Mouse (Mus musculus) MEL (cell line): ENCODE measurements at regions not wholly inside any gene's neighbourhood (a gene's known extent, or its start where the extent isn't known, plus 50 kb on each side); places are given as distances from the start of the nearest gene placed in this dataset.

Experiments used
- DNase-seq: peaks from one replicate; pipeline ENCODE4 v3.0.0; 2011; ENCODE audit warnings: low read depth, low spot score
- H3K27ac ChIP-seq: 2 replicates; pipeline ENCODE4 v1.5.1; 2012; ENCODE audit warnings: low read depth, mild to moderate bottlenecking, control low read depth, low read length, moderate library complexity; ENCODE audit not compliant: control insufficient read depth
- H3K27me3 ChIP-seq, 2 experiments: fragments of 150-350 bp in 1 of 2; sonication (generic) in 1 of 2; 2 replicates each; pipeline ENCODE4 v1.6.1; 2012; ENCODE audit warnings: low read length in 2 of 2, mild to moderate bottlenecking in 2 of 2, improper control_type of control experiment in 1 of 2, moderate library complexity in 1 of 2; ENCODE audit not compliant: insufficient read depth in 2 of 2, control insufficient read depth in 1 of 2
- H3K36me3 ChIP-seq, 2 experiments: 2 replicates each; pipeline ENCODE4 v1.6.1; 2012 to 2014; ENCODE audit warnings: low read length in 2 of 2, improper control_type of control experiment in 1 of 2, inconsistent platforms in 1 of 2, mild to moderate bottlenecking in 1 of 2; ENCODE audit not compliant: insufficient read depth in 2 of 2, control insufficient read depth in 1 of 2
- H3K4me1 ChIP-seq, 2 experiments: fragments of 150-350 bp in 1 of 2; sonication (generic) in 1 of 2; 2 replicates each; pipeline ENCODE4 v1.6.1; 2012; ENCODE audit warnings: low read length in 2 of 2, improper control_type of control experiment in 1 of 2, mild to moderate bottlenecking in 1 of 2; ENCODE audit not compliant: insufficient read depth in 2 of 2, control insufficient read depth in 1 of 2
- H3K4me3 ChIP-seq, 2 experiments: fragments of 150-350 bp in 1 of 2; sonication (generic) in 1 of 2; 2 replicates each; pipeline ENCODE4 v1.5.1; 2012; ENCODE audit warnings: low read depth in 2 of 2, low read length in 2 of 2, mild to moderate bottlenecking in 2 of 2, moderate library complexity in 2 of 2, control low read depth in 1 of 2, improper control_type of control experiment in 1 of 2; ENCODE audit not compliant: control insufficient read depth in 1 of 2, insufficient read depth in 1 of 2
- H3K79me2 ChIP-seq: 2 replicates; pipeline ENCODE4 v1.6.1; 2012; ENCODE audit warnings: mild to moderate bottlenecking, low read length, moderate library complexity; ENCODE audit not compliant: control insufficient read depth, poor library complexity, insufficient read depth
- H3K9ac ChIP-seq: 2 replicates; pipeline ENCODE4 v1.6.1; 2012; ENCODE audit warnings: low read depth, mild to moderate bottlenecking, control low read depth, low read length, moderate library complexity; ENCODE audit not compliant: control insufficient read depth, poor library complexity, severe bottlenecking
- H3K9me3 ChIP-seq: fragments of 150-350 bp; sonication (generic); replicated peaks from 2 replicates; pipeline ENCODE4 v1.6.1; 2012; ENCODE audit warnings: mild to moderate bottlenecking, low read length, improper control_type of control experiment, moderate library complexity; ENCODE audit not compliant: insufficient read depth
- BHLHE40 ChIP-seq: IDR thresholded peaks from 2 replicates; pipeline ENCODE4 v1.6.1; 2012; ENCODE audit warnings: low read depth, mild to moderate bottlenecking, inconsistent platforms, low read length, improper control_type of control experiment, borderline replicate concordance
- CHD1 ChIP-seq: IDR thresholded peaks from 2 replicates; pipeline ENCODE4 v1.6.1; 2012; ENCODE audit warnings: low read depth, mild to moderate bottlenecking, inconsistent platforms, low read length, improper control_type of control experiment
- CHD2 ChIP-seq: IDR thresholded peaks from 2 replicates; pipeline ENCODE4 v1.6.1; 2011; ENCODE audit warnings: low read length, improper control_type of control experiment
- ELF1 ChIP-seq: IDR thresholded peaks from 2 replicates; pipeline ENCODE4 v1.6.1; 2014; ENCODE audit warnings: low read depth, mild to moderate bottlenecking, inconsistent platforms, low read length, improper control_type of control experiment, moderate library complexity
- ETS1 ChIP-seq: IDR thresholded peaks from 2 replicates; pipeline ENCODE4 v1.6.1; 2012; ENCODE audit warnings: low read depth, mild to moderate bottlenecking, inconsistent platforms, low read length, improper control_type of control experiment, moderate library complexity
- GABPA ChIP-seq: IDR thresholded peaks from 2 replicates; pipeline ENCODE4 v1.6.1; 2012; ENCODE audit warnings: low read depth, mild to moderate bottlenecking, inconsistent platforms, low read length, improper control_type of control experiment, moderate library complexity
- GATA1 ChIP-seq: IDR thresholded peaks from 2 replicates; pipeline ENCODE4 v1.6.1; 2011; ENCODE audit warnings: low read depth, low read length, improper control_type of control experiment
- HCFC1 ChIP-seq: IDR thresholded peaks from 2 replicates; pipeline ENCODE4 v1.6.1; 2012; ENCODE audit warnings: low read depth, mild to moderate bottlenecking, inconsistent platforms, low read length, improper control_type of control experiment, moderate library complexity
- JUND ChIP-seq: IDR thresholded peaks from 2 replicates; pipeline ENCODE4 v1.6.1; 2011; ENCODE audit warnings: low read depth, mild to moderate bottlenecking, improper control_type of control experiment, low read length
- KAT2A ChIP-seq: conservative IDR thresholded peaks from 2 replicates; pipeline ENCODE4 v1.6.1; 2012; ENCODE audit warnings: low read depth, low read length, improper control_type of control experiment, inconsistent platforms
- MAFK ChIP-seq: IDR thresholded peaks from 2 replicates; pipeline ENCODE4 v1.6.1; 2011; ENCODE audit warnings: low read depth, mild to moderate bottlenecking, low read length, improper control_type of control experiment, borderline replicate concordance
- MAX ChIP-seq: IDR thresholded peaks from 2 replicates; pipeline ENCODE4 v1.6.1; 2011; ENCODE audit warnings: low read length, improper control_type of control experiment
- MAZ ChIP-seq: IDR thresholded peaks from 2 replicates; pipeline ENCODE4 v1.6.1; 2012; ENCODE audit warnings: low read depth, mild to moderate bottlenecking, inconsistent platforms, low read length, improper control_type of control experiment
- MEF2A ChIP-seq: IDR thresholded peaks from 2 replicates; pipeline ENCODE4 v1.6.1; 2014; ENCODE audit warnings: low read depth, mild to moderate bottlenecking, inconsistent platforms, low read length, improper control_type of control experiment; ENCODE audit not compliant: poor library complexity, insufficient replicate concordance, severe bottlenecking; ENCODE audit errors: extremely low read depth
- MYB ChIP-seq: IDR thresholded peaks from 2 replicates; pipeline ENCODE4 v1.6.1; 2011; ENCODE audit warnings: mild to moderate bottlenecking, low read depth, low read length, improper control_type of control experiment
- MYC ChIP-seq: IDR thresholded peaks from 2 replicates; pipeline ENCODE4 v1.6.1; 2011; ENCODE audit warnings: low read depth, mild to moderate bottlenecking, low read length, improper control_type of control experiment, moderate library complexity
- NELFE ChIP-seq: IDR thresholded peaks from 2 replicates; pipeline ENCODE4 v1.6.1; 2011; ENCODE audit warnings: low read depth, low read length, improper control_type of control experiment
- POLR2A ChIP-seq, 2 experiments: IDR thresholded peaks; 2 replicates each; pipeline ENCODE4 v1.6.1; 2011 to 2012; ENCODE audit warnings: low read length in 2 of 2, mild to moderate bottlenecking in 2 of 2, control low read depth in 1 of 2, improper control_type of control experiment in 1 of 2, low read depth in 1 of 2, moderate library complexity in 1 of 2; ENCODE audit not compliant: control insufficient read depth in 1 of 2, insufficient read depth in 1 of 2, poor library complexity in 1 of 2
- POLR2AphosphoS5 ChIP-seq: IDR thresholded peaks from 2 replicates; pipeline ENCODE4 v1.6.1; 2012; ENCODE audit warnings: low read depth, borderline replicate concordance, mild to moderate bottlenecking, inconsistent platforms, low read length, moderate library complexity, mixed read lengths
- SMC3 ChIP-seq: IDR thresholded peaks from 2 replicates; pipeline ENCODE4 v1.6.1; 2011; ENCODE audit warnings: low read depth, low read length, improper control_type of control experiment
- TCF12 ChIP-seq: IDR thresholded peaks from 2 replicates; pipeline ENCODE4 v1.6.1; 2014; ENCODE audit warnings: low read depth, mild to moderate bottlenecking, inconsistent platforms, low read length, improper control_type of control experiment, moderate library complexity
- UBTF ChIP-seq: IDR thresholded peaks from 2 replicates; pipeline ENCODE4 v1.6.1; 2012; ENCODE audit warnings: low read depth, mild to moderate bottlenecking, inconsistent platforms, low read length, improper control_type of control experiment, moderate library complexity, borderline replicate concordance; ENCODE audit not compliant: insufficient read depth
- USF1 ChIP-seq: IDR thresholded peaks from 2 replicates; pipeline ENCODE4 v1.6.1; 2014; ENCODE audit warnings: low read depth, mild to moderate bottlenecking, inconsistent platforms, low read length, improper control_type of control experiment, moderate library complexity
- ZC3H11A ChIP-seq: IDR thresholded peaks from 2 replicates; pipeline ENCODE4 v1.6.1; 2012; ENCODE audit warnings: low read depth, mild to moderate bottlenecking, inconsistent platforms, low read length, improper control_type of control experiment
- ZKSCAN1 ChIP-seq: IDR thresholded peaks from 2 replicates; pipeline ENCODE4 v1.6.1; 2012; ENCODE audit warnings: low read depth, mild to moderate bottlenecking, inconsistent platforms, low read length, improper control_type of control experiment, moderate library complexity
- ZNF384 ChIP-seq: IDR thresholded peaks from 2 replicates; pipeline ENCODE4 v1.6.1; 2012; ENCODE audit warnings: low read depth, mild to moderate bottlenecking, inconsistent platforms, low read length, improper control_type of control experiment

GRCm38 (mm10) chr11:24338111-24338510, 260.3 kb downstream of the Bcl11a start:
- Histone ChIP-seq H3K4me1 (peaks cover 0 to 3% of the 10 kb centered on the region in 2 experiments; a peak in 1 of 4 replicates), H3K4me3 (no peak overlapping the region), H3K36me3 (peaks cover 0 to 3% of the 10 kb centered on the region in 2 experiments; a peak in 2 of 4 replicates), H3K27ac (no peak overlapping the region), H3K9me3 (no peaks in the 10 kb centered on the region), H3K27me3 (no peaks in the 10 kb centered on the region), H3K79me2 (no peaks in the 10 kb centered on the region), H3K9ac (no peak overlapping the region)
- no peak for TF ChIP-seq NELFE
- no peak for TF ChIP-seq MYB
- no peak for TF ChIP-seq ZNF384
- no peak for TF ChIP-seq TCF12
- no peak for TF ChIP-seq GATA1
- no peak for TF ChIP-seq JUND
- TF ChIP-seq MAX, result no peak
- no peak for TF ChIP-seq ZKSCAN1
- TF ChIP-seq SMC3, result no peak
- no peak for TF ChIP-seq MEF2A
- TF ChIP-seq UBTF, result no peak
- no peak for DNase-seq

- peaks cover 0 to 3% of the 10 kb centered on the region in 2 experiments; a peak in 1 of 4 replicates for H3K4me1 ChIP-seq
- H3K27me3 ChIP-seq, result no peaks in the 10 kb centered on the region; a peak in 1 of 4 replicates
- no peak overlapping the region for H3K4me3 ChIP-seq
- no peaks in the 10 kb centered on the region for H3K9me3 ChIP-seq
- no peaks in the 10 kb centered on the region for H3K79me2 ChIP-seq
- peaks cover 0 to 3% of the 10 kb centered on the region in 2 experiments; a peak in 2 of 4 replicates for H3K36me3 ChIP-seq
- no peak overlapping the region for H3K9ac ChIP-seq
- DNase-seq, result no peak
- TF ChIP-seq USF1 (no peak), MYB (no peak), TCF12 (no peak), CHD1 (no peak), HCFC1 (no peak), POLR2AphosphoS5 (no peak), KAT2A (no peak), JUND (no peak), POLR2A (IDR thresholded peaks at IDR 0.05; ENCODE audit: control insufficient read depth in 1 of 2, insufficient read depth in 1 of 2, low read depth in 1 of 2, low read length in 2 of 2, poor library complexity in 1 of 2) (no peak), MEF2A (no peak), MAFK (no peak), MYC (no peak), ZC3H11A (no peak), GATA1 (no peak), GABPA (no peak), ELF1 (no peak), ETS1 (no peak), BHLHE40 (no peak), MAZ (no peak), CHD2 (no peak)
- H3K27ac ChIP-seq, result no peak overlapping the region
Measured at GRCm38 (mm10) chr11:24339061-24339460, 261.2 kb downstream of the Bcl11a start.
